Mouse (Mus musculus) thymus, postnatal 25 days (tissue): ENCODE data around the gene Dennd2a.

ENCODE experiments used
- DNase-seq: peaks from one replicate; pipeline ENCODE4 v3.0.0; 2022

Gene Dennd2a

DNA sequence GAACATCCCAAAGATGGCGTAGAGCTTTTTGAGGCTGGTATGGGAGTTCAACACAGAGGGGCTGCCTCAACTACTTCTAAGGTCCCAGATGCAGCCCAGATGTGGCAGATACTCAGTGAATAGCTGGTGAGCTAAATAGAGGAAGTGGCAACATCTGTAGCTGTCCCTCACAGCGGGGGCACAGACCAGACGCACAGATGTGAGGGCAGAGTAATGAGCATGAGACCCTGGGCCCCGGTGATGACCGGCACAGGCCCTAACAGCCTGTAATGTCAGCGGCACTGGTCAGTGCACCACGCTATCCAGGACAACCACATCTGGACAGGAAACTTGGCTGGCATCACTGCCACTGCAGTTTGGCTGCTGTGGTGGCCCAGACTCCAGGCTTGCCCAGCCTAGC, 54.2 kb downstream of the Dennd2a start:
- no peak for DNase-seq

- no peak for DNase-seq
These were observed 60.5 kb downstream of the Dennd2a start for GRCm38 (mm10) chr6:39497165-39497564.

GRCm38 (mm10) chr6:39493129-39493714, 64.4 kb downstream of the Dennd2a start:
- no peak for DNase-seq

DNA sequence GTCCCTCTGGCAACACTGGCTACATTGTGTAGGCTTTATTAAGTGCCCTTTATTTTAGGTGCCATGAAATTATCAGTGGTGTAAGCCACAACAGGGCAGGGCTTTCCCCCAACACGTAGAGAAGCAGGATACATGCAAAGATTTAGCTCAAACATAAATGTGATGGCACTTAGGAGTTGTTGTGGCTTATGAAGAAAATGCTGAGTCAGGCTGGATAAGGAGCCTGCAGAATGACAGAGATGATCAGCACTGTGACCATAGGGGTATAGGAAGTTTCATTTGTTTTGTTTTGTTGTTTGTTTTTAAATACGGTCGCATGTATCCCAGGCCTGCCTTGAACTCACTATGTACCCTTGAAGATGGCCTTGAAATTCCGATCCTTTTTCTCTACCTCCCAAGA, 65.5 kb downstream of the Dennd2a start:
- DNase-seq: no peak

- no peak for DNase-seq
These were observed 66.5 kb downstream of the Dennd2a start for GRCm38 (mm10) chr6:39491203-39491602.

- DNase-seq: no peak
These were observed 69.4 kb downstream of the Dennd2a start for GRCm38 (mm10) chr6:39488292-39488691.

- DNase-seq: no peak
These were observed 74.0 kb downstream of the Dennd2a start for GRCm38 (mm10) chr6:39483656-39484055.

- no peak for DNase-seq
These were observed 79.0 kb downstream of the Dennd2a start for GRCm38 (mm10) chr6:39478509-39479150.

DNA sequence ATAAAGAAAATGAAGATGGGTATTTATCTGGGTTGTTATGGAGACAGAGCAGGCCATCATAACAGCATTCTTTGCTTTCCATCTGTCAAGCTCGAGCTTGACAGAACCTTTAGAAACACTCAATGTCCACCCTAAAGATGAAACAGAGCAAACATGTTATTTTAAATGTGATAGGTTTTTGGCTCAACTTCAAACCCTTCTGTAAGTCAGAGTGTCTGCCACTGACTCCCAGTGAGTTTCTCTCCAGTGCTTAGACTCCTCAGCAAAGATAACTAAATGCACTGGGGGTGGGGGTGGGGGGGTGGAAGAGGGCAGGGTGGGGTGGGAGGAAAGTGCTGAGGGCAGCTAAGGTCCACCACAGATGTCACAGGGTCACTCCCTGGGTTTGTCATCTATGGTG, 81.0 kb downstream of the Dennd2a start:
- DNase-seq: no peak

DNA sequence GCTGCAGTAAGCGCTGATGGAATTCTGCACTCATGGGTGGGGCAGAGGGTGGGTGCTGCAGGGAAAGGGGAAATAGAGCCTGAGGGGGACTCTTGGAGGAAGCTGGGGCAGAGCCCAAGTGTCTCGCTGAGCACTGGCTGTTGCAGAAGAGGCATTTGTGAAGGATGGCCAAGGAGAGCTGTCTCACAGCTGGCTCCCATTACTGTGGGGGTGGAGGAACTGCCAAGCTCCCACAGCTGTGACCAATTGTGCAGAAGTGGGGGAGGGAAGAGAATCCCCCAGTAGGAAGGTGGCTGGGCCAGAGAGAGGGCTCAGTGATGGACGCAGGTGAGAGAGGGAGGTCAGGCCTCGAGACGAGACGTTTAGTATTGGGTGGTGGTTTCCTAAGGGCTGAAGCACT, 83.2 kb downstream of the Dennd2a start:
- DNase-seq: no peak

- no peak for DNase-seq
These were observed 84.8 kb downstream of the Dennd2a start for GRCm38 (mm10) chr6:39472837-39473236.

- no peak for DNase-seq
These were observed 85.4 kb downstream of the Dennd2a start for GRCm38 (mm10) chr6:39472271-39472670.

DNA sequence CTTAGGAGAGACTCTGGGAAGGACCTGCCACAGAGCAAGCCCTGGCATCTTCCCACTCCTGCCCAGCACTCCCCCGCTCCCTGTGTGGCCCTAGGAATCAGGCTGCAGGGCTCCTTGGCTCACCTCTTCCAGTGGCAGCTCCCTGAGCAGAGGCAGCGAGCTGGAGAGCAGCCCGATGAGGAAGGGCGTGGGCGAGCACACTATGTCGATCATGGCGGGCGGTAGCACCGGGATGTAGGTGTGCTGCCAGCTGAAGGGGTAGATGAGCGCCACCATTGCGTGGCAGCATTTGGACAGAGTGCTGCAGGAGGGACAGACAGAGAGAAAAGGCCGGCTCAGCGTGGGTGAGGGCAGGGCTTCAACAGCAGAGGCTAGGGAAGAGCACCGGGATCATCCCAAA, 87.6 kb downstream of the Dennd2a start:
- DNase-seq: no peak

GRCm38 (mm10) chr6:39469427-39469826, 88.2 kb downstream of the Dennd2a start:
- no peak for DNase-seq

GRCm38 (mm10) chr6:39462621-39463538, 94.8 kb downstream of the Dennd2a start:
- peak; percentile 80 for DNase-seq

- peak; percentile 42 for DNase-seq
These were observed 97.6 kb downstream of the Dennd2a start for GRCm38 (mm10) chr6:39460040-39460439.

- DNase-seq: no peak
These were observed 102.1 kb downstream of the Dennd2a start for GRCm38 (mm10) chr6:39455339-39456160.

- no peak for DNase-seq
These were observed 103.1 kb downstream of the Dennd2a start for GRCm38 (mm10) chr6:39454616-39455015.

GRCm38 (mm10) chr6:39453564-39453963, 104.1 kb downstream of the Dennd2a start:
- DNase-seq: no peak

- no peak for DNase-seq
These were observed 106.6 kb downstream of the Dennd2a start for GRCm38 (mm10) chr6:39451033-39451432.

- DNase-seq: no peak
These were observed 107.1 kb downstream of the Dennd2a start for GRCm38 (mm10) chr6:39450580-39450979.

DNA sequence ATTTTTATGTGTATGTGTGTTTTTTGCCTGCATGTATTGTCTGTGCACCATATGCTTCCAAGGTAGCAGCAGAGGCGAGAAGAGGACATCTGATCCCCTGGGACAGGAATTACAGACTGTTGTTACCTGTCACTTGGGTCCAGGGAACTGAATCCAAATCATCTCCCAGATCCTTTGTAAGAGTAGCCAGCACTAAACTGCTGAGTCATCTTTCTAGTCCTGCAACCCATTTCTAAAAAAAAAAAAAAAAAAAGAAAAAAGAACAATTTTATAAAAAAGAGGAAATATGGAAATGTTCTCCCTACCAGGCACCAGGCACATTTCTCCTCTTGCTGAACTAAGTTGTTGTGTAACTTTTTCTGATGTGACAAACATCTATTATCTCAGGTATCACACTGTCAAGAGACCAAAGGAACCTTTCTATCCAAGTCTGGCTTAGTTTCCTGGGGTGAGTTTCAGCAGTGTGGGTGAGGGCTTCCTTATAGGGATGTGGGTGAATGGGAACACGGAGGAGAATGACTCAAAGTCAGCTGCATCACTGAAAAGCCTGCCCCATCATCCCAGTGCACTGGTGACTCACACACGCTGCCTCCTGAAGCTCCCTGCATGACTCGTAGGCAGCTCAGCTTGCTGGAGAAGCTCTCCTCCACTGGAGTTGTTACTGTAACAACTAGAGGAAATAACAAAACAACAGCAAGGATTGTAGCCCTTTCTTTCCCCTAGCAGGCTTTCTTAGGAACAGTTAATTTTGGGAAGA, 110.1 kb downstream of the Dennd2a start:
- no peak for DNase-seq
